Mouse (Mus musculus) monocyte, adult 59 days (primary cell): ENCODE measurements around the gene Alg1. TPM values are rescaled to one million over a fixed set of nuclear protein-coding genes. Genes with fewer than 3 reads are reported as not detected.

Experiments
- total RNA-seq, 2 experiments: library from RNA; stranded (reverse); gene quantifications; one replicate each; pipeline ENCODE4 v1.2.4; 2023

Gene Alg1
- 10 to 100 TPM; 29.4 to 32.8 TPM for total RNA-seq

DNA sequence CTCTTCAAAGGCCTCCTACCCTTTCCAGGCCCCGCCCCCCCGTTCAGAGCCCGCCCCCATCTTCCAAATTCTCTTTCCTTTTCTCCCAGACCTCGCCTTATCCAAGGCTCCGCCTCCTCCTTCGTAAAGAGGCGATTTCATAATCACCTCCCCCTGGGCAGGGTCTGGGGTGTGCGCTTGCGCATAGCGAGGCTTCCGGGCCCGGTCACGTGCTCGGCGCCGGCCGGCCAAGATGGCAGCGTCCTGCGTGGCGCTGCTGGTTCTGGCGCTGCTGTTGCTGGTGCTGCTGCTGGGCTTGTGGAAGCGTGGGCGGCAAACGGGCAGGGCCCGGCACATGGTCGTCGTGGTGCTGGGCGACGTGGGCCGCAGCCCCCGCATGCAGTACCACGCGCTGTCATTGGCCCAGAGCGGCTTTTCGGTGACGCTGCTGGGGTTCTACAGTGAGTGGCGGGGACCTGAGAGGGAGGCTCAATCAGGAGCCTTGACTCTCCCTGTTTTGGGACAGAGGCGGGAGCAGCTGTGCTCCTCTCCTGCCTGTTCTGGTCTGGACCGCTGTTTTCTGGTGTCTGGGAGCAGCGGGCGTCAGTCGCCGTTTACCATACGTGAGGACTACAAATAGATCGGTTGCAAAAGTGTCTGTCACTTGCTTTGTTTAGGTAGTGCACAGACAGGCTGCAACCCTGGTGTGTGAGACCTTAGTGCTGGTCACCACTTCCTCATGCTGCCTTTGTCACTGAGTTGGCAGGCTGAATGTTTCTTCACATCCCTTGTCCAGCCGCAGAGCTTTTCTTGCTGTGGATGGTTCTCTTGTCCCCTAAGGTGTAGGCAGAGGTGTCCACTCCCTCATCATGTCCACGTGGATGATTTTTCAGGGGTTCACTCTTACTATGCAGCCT, at the start of gene Alg1:
Gene Alg1 (plus strand): TSS at position 204 of the 896 bp plus-strand sequence.

GRCm38 (mm10) chr16:5203668-5204433, 29.6 kb upstream of the Alg1 start, which contains the start of gene Nagpa:
Nagpa (minus strand) TSS chr16:5204012.

GRCm38 (mm10) chr16:5222140-5222539, 11.3 kb upstream of the Alg1 start, which contains the start of gene AU021092:
AU021092 (minus strand) TSS chr16:5222299.

DNA sequence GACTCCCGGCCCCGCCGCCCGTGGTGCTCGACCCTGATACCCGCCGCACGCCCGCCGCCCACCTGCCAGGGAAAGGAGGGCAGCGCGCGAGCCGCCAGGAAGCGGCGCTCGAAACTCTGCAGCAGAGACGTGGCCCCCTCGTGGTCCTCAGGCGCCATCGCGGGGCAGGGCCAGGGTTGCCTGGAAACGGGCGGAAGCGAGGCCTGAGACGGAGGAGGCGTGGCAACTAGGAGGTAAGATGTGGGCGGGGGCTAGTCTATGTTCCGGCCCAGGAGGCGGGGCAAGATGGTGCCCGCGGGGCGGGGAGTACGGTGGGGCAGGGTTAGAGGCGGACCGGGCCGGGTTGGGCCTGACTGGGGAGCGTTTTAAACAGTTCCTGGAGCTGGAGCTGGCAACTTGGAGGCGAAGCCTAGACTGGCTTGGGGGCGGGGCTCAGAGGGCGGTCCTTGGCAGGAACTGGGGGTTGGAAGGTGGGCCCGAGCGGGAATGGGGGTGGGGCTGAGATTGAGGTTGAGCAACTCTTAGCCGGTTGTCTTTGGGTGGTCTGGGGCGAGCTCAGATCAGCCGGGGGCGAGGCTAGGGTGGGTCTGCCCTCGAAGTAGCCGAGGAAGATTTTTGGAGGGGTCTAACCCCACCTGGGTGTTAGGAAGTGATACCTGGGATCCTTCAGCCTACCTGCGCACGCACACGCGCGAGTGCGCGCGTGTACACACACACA, 22.5 kb downstream of the Alg1 start, which contains the start of gene Eef2kmt:
Gene Eef2kmt (minus strand): TSS at position 205 of the 718 bp plus-strand sequence.

Other genes starting within 250 kb of the Alg1 start
- gene Sept12, start 235.8 kb upstream of the Alg1 start, total RNA-seq, result not detected
- not detected for gene Smim22, start 226.3 kb upstream of the Alg1 start, total RNA-seq
- gene Rogdi, start 220.1 kb upstream of the Alg1 start, total RNA-seq, result 10 to 100 TPM; 85.5 to 87.1 TPM
- gene Glyr1, start 183.8 kb upstream of the Alg1 start, total RNA-seq, result 100 to 1,000 TPM; 117 to 122 TPM
- gene Ubn1, start 183.6 kb upstream of the Alg1 start, total RNA-seq, result 10 to 100 TPM; 72.0 to 76.6 TPM
- under 1 TPM; 0.13 to 0.27 TPM for gene Ppl, start 101.2 kb upstream of the Alg1 start, total RNA-seq
- not detected for gene Sec14l5, start 86.5 kb upstream of the Alg1 start, total RNA-seq
- 10 to 100 TPM; 62.3 to 71.2 TPM for gene Nagpa, start 29.6 kb upstream of the Alg1 start, total RNA-seq
- gene AU021092, start 11.3 kb upstream of the Alg1 start, total RNA-seq, result not detected
- 10 to 100 TPM; 10.8 to 13.7 TPM for gene Eef2kmt, start 22.4 kb downstream of the Alg1 start, total RNA-seq